Mouse (Mus musculus): ENCODE results near the gene Sstr5. TPM values are rescaled to one million over a fixed set of nuclear protein-coding genes. Genes with fewer than 3 reads are reported as not detected.

Sstr5 gene
- polyA plus RNA-seq, 1 experiment from 2014 or later = not detected

- Histone ChIP-seq H3K4me1 (ENCODE audit: control insufficient read depth, insufficient read depth, low read length) (peaks cover 16% of the 10 kb centered on the region), H3K4me2 (ENCODE audit: low read depth, low read length) (no peak overlapping the region), H3K9ac (ENCODE audit: low read depth, low read length) (no peak overlapping the region), H3K27me3 (replicated peaks; ENCODE audit: control insufficient read depth, insufficient read depth, low read length) (no peaks in the 10 kb centered on the region), H3K27ac (replicated peaks; ENCODE audit: low read depth, low read length) (no peak overlapping the region), H3K9me3 (ENCODE audit: control insufficient read depth, low read length) (no peaks in the 10 kb centered on the region), H3K4me3 (ENCODE audit: low read depth, low read length) (no peak overlapping the region), H3K36me3 (ENCODE audit: control insufficient read depth, insufficient read depth, low read length) (no peaks in the 10 kb centered on the region)
- no peak for DNase-seq (ENCODE audit: low spot score)
- WGBS = 74% methylated on average over 13 of the region's 17 CpGs
- no peak for ATAC-seq (ENCODE audit: low read depth)
These were observed 21.1 kb upstream of the Sstr5 start for GRCm38 (mm10) chr17:25518144-25518543.

GRCm38 (mm10) chr17:25516315-25516714 is 19.2 kb upstream of the Sstr5 start:
- no peak for ATAC-seq (ENCODE audit: low read depth)
- Histone ChIP-seq H3K4me2 (ENCODE audit: low read depth, low read length) (no peak overlapping the region), H3K27ac (replicated peaks; ENCODE audit: low read depth, low read length) (no peak overlapping the region), H3K36me3 (ENCODE audit: control insufficient read depth, insufficient read depth, low read length) (no peaks in the 10 kb centered on the region), H3K9me3 (ENCODE audit: control insufficient read depth, low read length) (no peaks in the 10 kb centered on the region), H3K27me3 (replicated peaks; ENCODE audit: control insufficient read depth, insufficient read depth, low read length) (no peaks in the 10 kb centered on the region), H3K4me3 (ENCODE audit: low read depth, low read length) (no peak overlapping the region), H3K4me1 (ENCODE audit: control insufficient read depth, insufficient read depth, low read length) (peaks cover 16% of the 10 kb centered on the region), H3K9ac (ENCODE audit: low read depth, low read length) (no peak overlapping the region)
- DNase-seq (ENCODE audit: low spot score) = peak; percentile 69
- WGBS = 37% methylated on average over 5 of the region's 5 CpGs

DNA sequence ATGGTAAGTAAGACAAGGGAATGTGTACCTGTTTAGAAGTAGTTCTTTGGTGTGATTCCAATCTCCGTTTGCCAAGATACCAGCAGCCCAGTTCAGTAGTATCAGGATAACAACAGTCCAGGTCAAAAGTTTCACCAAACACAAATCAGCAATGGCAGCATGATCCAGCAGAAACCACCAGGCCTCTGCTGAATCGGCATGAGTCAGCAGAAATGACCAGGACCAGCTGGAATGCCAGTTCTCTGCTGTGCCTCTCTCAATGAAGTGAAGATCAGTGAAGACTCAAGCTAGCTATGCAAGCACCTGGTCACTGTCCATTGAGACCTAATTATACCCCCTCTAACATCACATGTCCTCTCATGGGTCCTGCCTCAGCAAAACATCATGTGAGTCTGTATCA is 17.0 kb upstream of the Sstr5 start:
- DNase-seq (ENCODE audit: low spot score) (no peak), ATAC-seq (ENCODE audit: low read depth) (no peak)
- Histone ChIP-seq H3K4me1 (ENCODE audit: control insufficient read depth, insufficient read depth, low read length) (no peaks in the 10 kb centered on the region), H3K9ac (ENCODE audit: low read depth, low read length) (no peak overlapping the region), H3K9me3 (ENCODE audit: control insufficient read depth, low read length) (no peaks in the 10 kb centered on the region), H3K4me3 (ENCODE audit: low read depth, low read length) (no peak overlapping the region), H3K4me2 (ENCODE audit: low read depth, low read length) (no peak overlapping the region), H3K27me3 (replicated peaks; ENCODE audit: control insufficient read depth, insufficient read depth, low read length) (no peaks in the 10 kb centered on the region), H3K36me3 (ENCODE audit: control insufficient read depth, insufficient read depth, low read length) (no peaks in the 10 kb centered on the region), H3K27ac (replicated peaks; ENCODE audit: low read depth, low read length) (no peak overlapping the region)
- 92% methylated on average over 2 of the region's 2 CpGs for WGBS

GRCm38 (mm10) chr17:25511876-25512275 is 14.8 kb upstream of the Sstr5 start:
- no peaks in the 10 kb centered on the region for H3K4me1 ChIP-seq (ENCODE audit: control insufficient read depth, insufficient read depth, low read length)
- DNase-seq (ENCODE audit: low spot score) (no peak), ATAC-seq (ENCODE audit: low read depth) (no peak)
- H3K27me3 ChIP-seq (replicated peaks; ENCODE audit: control insufficient read depth, insufficient read depth, low read length) = no peaks in the 10 kb centered on the region
- H3K27ac ChIP-seq (replicated peaks; ENCODE audit: low read depth, low read length) = no peak overlapping the region
- H3K4me2 ChIP-seq (ENCODE audit: low read depth, low read length) = no peak overlapping the region
- H3K9me3 ChIP-seq (ENCODE audit: control insufficient read depth, low read length) = no peaks in the 10 kb centered on the region
- H3K9ac ChIP-seq (ENCODE audit: low read depth, low read length) = no peak overlapping the region
- 81% methylated on average over 3 of the region's 3 CpGs for WGBS
- no peaks in the 10 kb centered on the region for H3K36me3 ChIP-seq (ENCODE audit: control insufficient read depth, insufficient read depth, low read length)
- H3K4me3 ChIP-seq (ENCODE audit: low read depth, low read length) = no peak overlapping the region

DNA sequence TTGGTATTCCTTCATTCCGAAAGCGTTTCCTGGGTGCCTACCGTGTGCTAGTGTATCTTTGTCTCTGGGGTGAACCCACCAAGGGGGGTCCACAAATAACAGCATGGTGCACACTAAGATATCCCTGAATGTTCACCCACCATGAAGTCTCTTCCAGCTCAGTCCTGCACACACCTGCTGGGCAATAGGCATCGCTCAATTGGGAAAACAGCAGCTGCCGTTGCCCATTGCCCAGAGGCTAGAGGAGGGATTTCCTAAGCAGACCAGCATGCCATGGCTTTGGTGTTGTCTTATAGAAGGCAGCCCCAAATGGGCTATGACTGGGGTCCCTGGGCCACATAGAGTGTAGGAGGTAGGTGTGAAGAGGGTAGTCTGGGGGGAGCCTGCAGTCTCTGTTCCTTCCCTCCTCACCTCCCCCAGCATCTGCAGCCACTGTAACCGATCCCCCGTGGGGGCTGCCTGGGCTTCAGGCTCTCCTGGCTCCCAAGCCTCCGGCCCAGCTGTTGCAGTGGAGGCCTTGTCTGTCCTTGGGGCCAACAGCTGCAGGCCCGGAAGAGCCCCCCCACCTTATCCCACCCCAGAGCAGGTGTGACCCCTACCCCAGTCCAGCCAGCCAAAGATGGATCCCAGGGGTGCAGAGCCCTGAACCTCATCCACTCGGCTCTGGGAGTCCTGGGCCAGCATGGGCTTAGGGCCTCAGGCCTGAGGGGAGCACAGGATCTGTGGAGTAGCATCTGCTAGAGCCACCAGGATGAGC is 13.2 kb upstream of the Sstr5 start:
- no peak overlapping the region for H3K27ac ChIP-seq (replicated peaks; ENCODE audit: low read depth, low read length)
- no peaks in the 10 kb centered on the region for H3K36me3 ChIP-seq (ENCODE audit: control insufficient read depth, insufficient read depth, low read length)
- no peaks in the 10 kb centered on the region for H3K9me3 ChIP-seq (ENCODE audit: control insufficient read depth, low read length)
- 70% methylated on average over 10 of the region's 10 CpGs for WGBS
- ATAC-seq (ENCODE audit: low read depth) (peak; percentile 60), DNase-seq (ENCODE audit: low spot score) (peak; percentile 69)
- no peaks in the 10 kb centered on the region for H3K4me1 ChIP-seq (ENCODE audit: control insufficient read depth, insufficient read depth, low read length)
- no peak overlapping the region for H3K9ac ChIP-seq (ENCODE audit: low read depth, low read length)
- H3K4me3 ChIP-seq (ENCODE audit: low read depth, low read length) = no peak overlapping the region
- no peak overlapping the region for H3K4me2 ChIP-seq (ENCODE audit: low read depth, low read length)
- no peaks in the 10 kb centered on the region for H3K27me3 ChIP-seq (replicated peaks; ENCODE audit: control insufficient read depth, insufficient read depth, low read length)

DNA sequence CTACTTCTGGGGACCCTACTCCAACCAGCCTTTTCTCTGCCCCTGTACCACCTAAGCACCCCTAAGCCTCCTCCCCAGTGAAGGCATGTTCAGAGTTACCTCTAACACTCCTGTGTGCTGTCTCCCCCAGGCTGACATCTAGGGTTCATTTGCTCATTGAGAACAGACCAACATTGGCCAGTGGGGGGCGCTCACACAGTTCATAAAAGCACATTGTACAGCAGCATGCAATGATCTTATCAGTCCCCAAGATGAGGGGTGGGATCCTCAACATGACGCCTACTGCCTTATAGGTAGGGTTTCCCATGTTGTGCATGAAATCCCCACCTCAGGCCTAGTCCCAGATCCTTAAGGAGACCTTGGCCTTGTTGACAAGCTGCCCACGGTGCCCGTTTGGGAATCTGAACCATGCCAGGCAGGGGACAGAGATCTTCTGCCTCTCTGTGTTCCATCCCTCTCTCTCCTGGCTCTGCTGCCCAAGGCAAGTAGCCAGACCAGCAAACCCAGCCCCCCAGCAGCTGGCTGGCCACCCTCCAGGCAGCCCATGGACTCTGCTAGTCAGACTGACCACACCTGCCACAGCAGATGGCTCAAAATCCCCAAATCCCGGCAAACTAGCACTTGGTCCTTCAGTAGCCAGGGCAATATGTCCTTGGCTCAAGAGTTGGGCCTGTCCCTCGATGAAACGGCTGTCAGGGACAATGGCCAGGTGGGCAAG is 11.9 kb upstream of the Sstr5 start:
- ATAC-seq (ENCODE audit: low read depth) (no peak), DNase-seq (ENCODE audit: low spot score) (peak; percentile 67)

GRCm38 (mm10) chr17:25507799-25508198 is 10.7 kb upstream of the Sstr5 start:
- ATAC-seq (ENCODE audit: low read depth) = peak; percentile 45
- H3K9me3 ChIP-seq (ENCODE audit: control insufficient read depth, low read length) = no peaks in the 10 kb centered on the region
- no peak overlapping the region for H3K4me2 ChIP-seq (ENCODE audit: low read depth, low read length)
- H3K4me1 ChIP-seq (ENCODE audit: control insufficient read depth, insufficient read depth, low read length) = no peaks in the 10 kb centered on the region
- no peak overlapping the region for H3K27ac ChIP-seq (replicated peaks; ENCODE audit: low read depth, low read length)
- H3K36me3 ChIP-seq (ENCODE audit: control insufficient read depth, insufficient read depth, low read length) = no peaks in the 10 kb centered on the region
- H3K4me3 ChIP-seq (ENCODE audit: low read depth, low read length) = no peak overlapping the region
- no peak overlapping the region for H3K9ac ChIP-seq (ENCODE audit: low read depth, low read length)
- no peaks in the 10 kb centered on the region for H3K27me3 ChIP-seq (replicated peaks; ENCODE audit: control insufficient read depth, insufficient read depth, low read length)
- peak; percentile 56 for DNase-seq (ENCODE audit: low spot score)
- 27% methylated on average over 3 of the region's 3 CpGs for WGBS

More for the DNA sequence above, 11.9 kb upstream of the Sstr5 start:
- Histone ChIP-seq H3K9ac (ENCODE audit: low read depth, low read length) (no peak overlapping the region), H3K27ac (replicated peaks; ENCODE audit: low read depth, low read length) (no peak overlapping the region), H3K27me3 (replicated peaks; ENCODE audit: control insufficient read depth, insufficient read depth, low read length) (no peaks in the 10 kb centered on the region), H3K36me3 (ENCODE audit: control insufficient read depth, insufficient read depth, low read length) (no peaks in the 10 kb centered on the region), H3K4me1 (ENCODE audit: control insufficient read depth, insufficient read depth, low read length) (no peaks in the 10 kb centered on the region), H3K4me2 (ENCODE audit: low read depth, low read length) (no peak overlapping the region), H3K4me3 (ENCODE audit: low read depth, low read length) (no peak overlapping the region), H3K9me3 (ENCODE audit: control insufficient read depth, low read length) (no peaks in the 10 kb centered on the region)
- WGBS = 49% methylated on average over 7 of the region's 7 CpGs

- Histone ChIP-seq H3K4me2 (ENCODE audit: low read depth, low read length) (no peak overlapping the region), H3K4me1 (ENCODE audit: control insufficient read depth, insufficient read depth, low read length) (no peaks in the 10 kb centered on the region), H3K9me3 (ENCODE audit: control insufficient read depth, low read length) (no peaks in the 10 kb centered on the region), H3K36me3 (ENCODE audit: control insufficient read depth, insufficient read depth, low read length) (no peaks in the 10 kb centered on the region), H3K27ac (replicated peaks; ENCODE audit: low read depth, low read length) (no peak overlapping the region), H3K4me3 (ENCODE audit: low read depth, low read length) (no peak overlapping the region), H3K27me3 (replicated peaks; ENCODE audit: control insufficient read depth, insufficient read depth, low read length) (no peaks in the 10 kb centered on the region; the same call in 1 of the 2 replicates), H3K9ac (ENCODE audit: low read depth, low read length) (no peak overlapping the region)
- DNase-seq (ENCODE audit: low spot score) (no peak), ATAC-seq (ENCODE audit: low read depth) (no peak)
- 75% methylated on average over 4 of the region's 4 CpGs for WGBS
These were observed 5.5 kb upstream of the Sstr5 start for GRCm38 (mm10) chr17:25502599-25502998.

Data from embryonic facial prominence, embryonic 14.5 days (tissue).